ENCODE assay signal across 8 mouse cellular contexts in the genomic region with DNA sequence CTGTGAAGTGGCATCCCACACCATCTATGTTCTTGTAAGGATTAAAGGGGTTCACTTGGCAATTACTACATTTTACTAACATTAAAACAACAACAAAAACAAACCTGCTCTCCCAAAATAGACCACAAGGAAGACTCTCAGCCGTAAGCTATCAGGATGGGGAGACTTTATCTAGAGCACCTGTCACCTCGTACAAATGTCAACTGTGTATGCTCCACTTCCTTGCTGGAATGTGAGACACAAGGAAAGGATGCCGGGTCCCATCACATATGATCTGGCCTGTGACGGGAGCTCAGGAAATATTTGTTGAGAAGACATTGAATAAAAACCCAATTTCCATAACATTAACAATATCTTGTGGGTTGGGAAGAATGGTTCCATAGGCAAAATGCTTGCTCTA. TPM values are rescaled to one million over a fixed set of nuclear protein-coding genes. Genes with fewer than 3 reads are reported as not detected.
"Had no signal": no experiment of that assay in that cellular context is flagged by ENCODE, and none has a peak within 500 bp of the region (broad histone marks: within the 10 kb centered on the region; RNA-seq: fewer than 3 reads in every experiment).

No protein-coding gene starts in this region.

- H3K4me2 ChIP-seq: limb, embryonic 12.5 days; liver, embryonic 13.5 days; lung, embryonic 15.5 days; midbrain, embryonic 12.5 days had no signal

- DNase-seq: liver, embryonic 13.5 days had no signal

- H3K27me3 ChIP-seq: liver, embryonic 13.5 days; lung, embryonic 15.5 days had no signal

- H3K9ac ChIP-seq: limb, embryonic 12.5 days; liver, embryonic 13.5 days; liver, postnatal 0 days; lung, embryonic 15.5 days; midbrain, embryonic 12.5 days had no signal

- H3K4me3 ChIP-seq: limb, embryonic 12.5 days; liver, embryonic 13.5 days; lung, embryonic 15.5 days; megakaryocyte, embryonic 14.5 days; midbrain, embryonic 12.5 days had no signal

- H3K4me1 ChIP-seq: limb, embryonic 12.5 days; liver, embryonic 13.5 days; midbrain, embryonic 12.5 days had no signal

- H3K27ac ChIP-seq: limb, embryonic 12.5 days; liver, embryonic 13.5 days; lung, embryonic 15.5 days; macrophage; midbrain, embryonic 12.5 days had no signal

- H3K9me3 ChIP-seq: limb, embryonic 12.5 days; liver, embryonic 13.5 days; lung, embryonic 15.5 days; midbrain, embryonic 12.5 days had no signal

- ATAC-seq: liver, postnatal 0 days had no signal

- H3K36me3 ChIP-seq: limb, embryonic 12.5 days; liver, embryonic 13.5 days; lung, embryonic 15.5 days; midbrain, embryonic 12.5 days had no signal

RNA-seq across cellular contexts. Expression of a gene that starts 32.2 kb away (rescaled TPM):
- total RNA-seq: neutrophil, adult 5-6 weeks had no signal
